Mouse (Mus musculus): ENCODE measurements around the gene Eif3i. TPM values are rescaled to one million over a fixed set of nuclear protein-coding genes. Genes with fewer than 3 reads are reported as not detected.
A peak's percentile ranks its signal among the peaks of the same experiment; 100 is the strongest.
"Not testable (repeated sequence)": the region's sequence is repeated elsewhere in the genome, so short reads cannot be mapped to it uniquely, and the experiment has no call there.

Gene Eif3i
- total RNA-seq, 2 experiments from 2014 or later = 125 to 129 TPM

- DNase-seq = peak in 1 of 2 experiments; percentile 41
- intact Hi-C loops (cut with DNase I) = loop anchor here (2.0 to 5.0 kb wide), 2 partner anchors 38 to 59 kb away; no protein-coding TSS in a partner anchor
Measured at GRCm38 (mm10) chr4:129549306-129549705, 51.1 kb downstream of the Eif3i start.

GRCm38 (mm10) chr4:129547631-129548030, 52.8 kb downstream of the Eif3i start:
- intact Hi-C loops (cut with DNase I) = loop anchor here (2.0 to 5.0 kb wide), 2 partner anchors 40 to 61 kb away; no protein-coding TSS in a partner anchor
- DNase-seq = not testable (repeated sequence)

- intact Hi-C loops (cut with DNase I) = no loop called here
- DNase-seq = no peak
Measured at GRCm38 (mm10) chr4:129544106-129544505, 56.3 kb downstream of the Eif3i start.

- DNase-seq = peak; percentile 96 to 97
- intact Hi-C loops (cut with DNase I) = loop anchor here (1.0 kb wide), 1 partner anchor 47 kb away; no protein-coding TSS in a partner anchor
Measured at GRCm38 (mm10) chr4:129542592-129543141, 57.8 kb downstream of the Eif3i start, which contains the start of gene Hdac1. Gene Hdac1, minus strand, starts transcription at chr4:129542713.

Small RNAs within 50 kb of the gene (microRNA-seq; reads per million reads assigned to microRNA genes)
- 0 reads per million in 2 experiments for gene Mir8119 (ENCODE audit: borderline number of aligned reads in 2 of 2)

Other genes with a start within 250 kb of the Eif3i start
- 1 to 10 TPM; 3.3 to 4.1 TPM for gene Zbtb8a, start 222.5 kb downstream of the Eif3i start, total RNA-seq (2021)
- gene Zbtb8b, start 159.8 kb downstream of the Eif3i start, total RNA-seq (2021) = not detected
- 10 to 100 TPM; 50.3 to 53.8 TPM for gene Bsdc1, start 139.1 kb downstream of the Eif3i start, total RNA-seq (2021)
- gene Tssk3, start 109.6 kb downstream of the Eif3i start, total RNA-seq (2021) = not detected
- not detected for gene Fam229a, start 109.5 kb downstream of the Eif3i start, total RNA-seq (2021)
- gene Marcksl1, start 87.1 kb downstream of the Eif3i start, total RNA-seq (2021) = 1 to 10 TPM; 4.4 to 5.7 TPM
- gene Hdac1, start 57.9 kb downstream of the Eif3i start, total RNA-seq (2021) = 10 to 100 TPM; 17.7 to 21.1 TPM
- 1 to 10 TPM in 1 of 2 experiments, under 1 TPM in 1; 0.72 to 1.5 TPM for gene Lck, start 27.0 kb downstream of the Eif3i start, total RNA-seq (2021)
- under 1 TPM; 0.46 to 1.00 TPM for gene Fam167b, start 22.1 kb downstream of the Eif3i start, total RNA-seq (2021)
- gene Tmem234, start within 50 bp of the Eif3i start, total RNA-seq (2021) = 10 to 100 TPM; 42.7 to 43.6 TPM
- gene Dcdc2b, start 13.6 kb upstream of the Eif3i start, total RNA-seq (2021) = under 1 TPM; 0.44 to 0.95 TPM
- gene Iqcc, start 18.5 kb upstream of the Eif3i start, total RNA-seq (2021) = 10 to 100 TPM; 14.4 to 18.7 TPM
- 10 to 100 TPM; 21.1 to 26.9 TPM for gene Ccdc28b, start 23.3 kb upstream of the Eif3i start, total RNA-seq (2021)
- gene Txlna, start 40.4 kb upstream of the Eif3i start, total RNA-seq (2021) = 10 to 100 TPM; 23.9 to 32.0 TPM
- 10 to 100 TPM; 63.3 to 73.1 TPM for gene Kpna6, start 72.1 kb upstream of the Eif3i start, total RNA-seq (2021)
- gene Tmem39b, start 96.2 kb upstream of the Eif3i start, total RNA-seq (2021) = 1 to 10 TPM; 4.1 to 4.7 TPM
- gene Khdrbs1, start 141.7 kb upstream of the Eif3i start, total RNA-seq (2021) = 10 to 100 TPM; 35.4 to 44.2 TPM
- 100 to 1,000 TPM; 203 to 210 TPM for gene Ptp4a2, start 210.6 kb upstream of the Eif3i start, total RNA-seq (2021)